Mouse (Mus musculus) embryonic facial prominence, embryonic 11.5 days (tissue): ENCODE data around the gene P3h4. TPM values are rescaled to one million over a fixed set of nuclear protein-coding genes. Genes with fewer than 3 reads are reported as not detected.

Source experiments
- ATAC-seq: fragments of 200-750 bp; cut with Nextera tagmentation; replicated peaks from 2 replicates; pipeline ENCODE4 v1.8.0; 2017; ENCODE audit warnings: low read depth; ENCODE audit not compliant: insufficient number of reproducible peaks, low FRiP score, low TSS enrichment
- DNase-seq: peaks from one replicate; pipeline ENCODE4 v3.0.0-alpha.2; 2015; ENCODE audit warnings: low spot score
- H3K27ac ChIP-seq: fragments of 300-500 bp; sonication (generic); replicated peaks from 2 replicates; pipeline ENCODE4 v1.5.1; 2014; ENCODE audit warnings: mild to moderate bottlenecking, low read depth, low read length, control low read depth
- H3K27me3 ChIP-seq: fragments of 300-500 bp; sonication (generic); 2 replicates; pipeline ENCODE4 v1.6.1; 2014; ENCODE audit warnings: mild to moderate bottlenecking, low read length, moderate library complexity, mixed read lengths; ENCODE audit not compliant: control insufficient read depth, insufficient read depth
- H3K36me3 ChIP-seq: fragments of 300-500 bp; sonication (generic); replicated peaks from 2 replicates; pipeline ENCODE4 v1.6.1; 2014; ENCODE audit warnings: low read depth, mild to moderate bottlenecking, low read length, moderate library complexity, mixed read lengths; ENCODE audit not compliant: control insufficient read depth, insufficient read depth
- H3K4me1 ChIP-seq: fragments of 300-500 bp; sonication (generic); 2 replicates; pipeline ENCODE4 v1.6.1; 2014; ENCODE audit warnings: low read length, mixed read lengths; ENCODE audit not compliant: control insufficient read depth, insufficient read depth
- H3K4me2 ChIP-seq: fragments of 300-500 bp; sonication (generic); 2 replicates; pipeline ENCODE4 v1.6.1; 2014; ENCODE audit warnings: low read depth, mild to moderate bottlenecking, control low read depth, low read length, moderate library complexity
- H3K4me3 ChIP-seq: fragments of 300-500 bp; sonication (generic); 2 replicates; pipeline ENCODE4 v1.5.1; 2014; ENCODE audit warnings: low read depth, low read length, control low read depth
- H3K9ac ChIP-seq: fragments of 300-500 bp; sonication (generic); replicated peaks from 2 replicates; pipeline ENCODE4 v1.6.1; 2014; ENCODE audit warnings: mild to moderate bottlenecking, control low read depth, low read length
- H3K9me3 ChIP-seq: fragments of 300-500 bp; sonication (generic); replicated peaks from 2 replicates; pipeline ENCODE4 v1.6.1; 2016; ENCODE audit warnings: mild to moderate bottlenecking, low read length, inconsistent platforms, mixed read lengths; ENCODE audit not compliant: control insufficient read depth
- WGBS: fragments of 180-500 bp; shearing (Covaris S2); extraction: QIAGEN DNeasy Blood & Tissue Kit; methylation state at CpG from one replicate; pipeline ENCODE4 v1.1.7; 2014; 5-methylcytosine and 5-hydroxymethylcytosine counted together
- polyA plus RNA-seq: library from polyadenylated mRNA; unstranded; fragments of >200 nt; fragmentation: Nextera tagmentation; extraction: Ambion mirVana; gene quantifications from 2 replicates; pipeline ENCODE4 v1.2.1, GENCODE M21; 2014

P3h4 gene
- polyA plus RNA-seq, 1 experiment from 2014 or later, result 33.0 TPM

GRCm38 (mm10) chr11:100394353-100395074 lies 20.1 kb downstream of the P3h4 start:
- ATAC-seq, result no peak
- Histone ChIP-seq H3K9me3 (no peaks in the 10 kb centered on the region), H3K27me3 (peaks cover 2% of the 10 kb centered on the region; the same call in 1 of the 2 replicates), H3K27ac (no peak overlapping the region), H3K4me3 (no peak overlapping the region), H3K36me3 (no peaks in the 10 kb centered on the region), H3K4me2 (no peak overlapping the region), H3K9ac (no peak overlapping the region), H3K4me1 (peaks cover 4% of the 10 kb centered on the region; the same call in 1 of the 2 replicates)
- no peak for DNase-seq
- WGBS, result 78% methylated on average over 5 of the region's 5 CpGs

- Histone ChIP-seq H3K9ac (no peak overlapping the region), H3K4me3 (no peak overlapping the region), H3K36me3 (no peaks in the 10 kb centered on the region), H3K4me2 (no peak overlapping the region), H3K27me3 (peaks cover 2% of the 10 kb centered on the region; the same call in 1 of the 2 replicates), H3K4me1 (peaks cover 4% of the 10 kb centered on the region; the same call in 1 of the 2 replicates), H3K9me3 (no peaks in the 10 kb centered on the region), H3K27ac (no peak overlapping the region)
- ATAC-seq, result no peak
- DNase-seq, result no peak
- WGBS, result 88% methylated on average over 7 of the region's 7 CpGs
Observed at GRCm38 (mm10) chr11:100393733-100394132, 20.9 kb downstream of the P3h4 start.

- H3K4me1 ChIP-seq, result peaks cover 8% of the 10 kb centered on the region
- ATAC-seq (no peak), DNase-seq (no peak)
- no peak overlapping the region for H3K4me2 ChIP-seq
- no peaks in the 10 kb centered on the region for H3K36me3 ChIP-seq
- WGBS, result 88% methylated on average over 5 of the region's 5 CpGs
- H3K27ac ChIP-seq, result no peak overlapping the region
- peaks cover 2% of the 10 kb centered on the region; the same call in 1 of the 2 replicates for H3K27me3 ChIP-seq
- no peak overlapping the region for H3K4me3 ChIP-seq
- H3K9ac ChIP-seq, result no peak overlapping the region
- no peaks in the 10 kb centered on the region for H3K9me3 ChIP-seq
Observed at GRCm38 (mm10) chr11:100392958-100393357, 21.7 kb downstream of the P3h4 start.

GRCm38 (mm10) chr11:100391884-100392345 lies 22.7 kb downstream of the P3h4 start:
- Histone ChIP-seq H3K27ac (no peak overlapping the region), H3K4me2 (no peak overlapping the region), H3K4me3 (no peak overlapping the region), H3K36me3 (no peaks in the 10 kb centered on the region), H3K9me3 (no peaks in the 10 kb centered on the region), H3K9ac (no peak overlapping the region), H3K27me3 (peaks cover 2% of the 10 kb centered on the region; the same call in 1 of the 2 replicates), H3K4me1 (peaks cover 8% of the 10 kb centered on the region)
- ATAC-seq (no peak), DNase-seq (no peak)
- WGBS, result 88% methylated on average over 7 of the region's 7 CpGs

- peaks cover 8% of the 10 kb centered on the region for H3K4me1 ChIP-seq
Observed at GRCm38 (mm10) chr11:100391081-100391883, 23.4 kb downstream of the P3h4 start.

GRCm38 (mm10) chr11:100389931-100390445 lies 24.6 kb downstream of the P3h4 start:
- no peak overlapping the region for H3K4me3 ChIP-seq
- no peak overlapping the region for H3K9ac ChIP-seq
- no peaks in the 10 kb centered on the region for H3K36me3 ChIP-seq
- no peak overlapping the region for H3K4me2 ChIP-seq
- H3K27me3 ChIP-seq, result no peaks in the 10 kb centered on the region
- H3K9me3 ChIP-seq, result no peaks in the 10 kb centered on the region
- ATAC-seq (no peak), DNase-seq (no peak)
- H3K4me1 ChIP-seq, result peaks cover 5% of the 10 kb centered on the region
- H3K27ac ChIP-seq, result no peak overlapping the region
- 42% methylated on average over 8 of the region's 8 CpGs for WGBS

More at GRCm38 (mm10) chr11:100391081-100391883, 23.4 kb downstream of the P3h4 start:
- Histone ChIP-seq H3K27ac (no peak overlapping the region), H3K36me3 (no peaks in the 10 kb centered on the region), H3K9me3 (no peaks in the 10 kb centered on the region), H3K27me3 (peaks cover 2% of the 10 kb centered on the region; the same call in 1 of the 2 replicates), H3K4me2 (no peak overlapping the region), H3K9ac (no peak overlapping the region), H3K4me3 (no peak overlapping the region)
- ATAC-seq (peak; percentile 40; the same call in 1 of the 2 replicates), DNase-seq (no peak)
- 62% methylated on average over 9 of the region's 9 CpGs for WGBS

- peaks cover 5% of the 10 kb centered on the region; the same call in 1 of the 2 replicates for H3K4me1 ChIP-seq
- H3K9ac ChIP-seq, result no peak overlapping the region; the same call in 1 of the 2 replicates
- no peaks in the 10 kb centered on the region for H3K9me3 ChIP-seq
- no peak overlapping the region for H3K27ac ChIP-seq
- H3K4me3 ChIP-seq, result no peak overlapping the region
- ATAC-seq, result no peak
- 75% methylated on average over 6 of the region's 6 CpGs for WGBS
- H3K4me2 ChIP-seq, result no peak overlapping the region
- no peaks in the 10 kb centered on the region for H3K27me3 ChIP-seq
- H3K36me3 ChIP-seq, result no peaks in the 10 kb centered on the region
- no peak for DNase-seq
Observed at GRCm38 (mm10) chr11:100388588-100388987, 26.0 kb downstream of the P3h4 start.
